Mouse (Mus musculus) left cerebral cortex, adult 8-10 months (tissue): ENCODE results near the gene Scel. TPM values are rescaled to one million over a fixed set of nuclear protein-coding genes. Genes with fewer than 3 reads are reported as not detected.

Source experiments
- DNase-seq, 2 experiments: peaks; one replicate each; pipeline ENCODE4 v3.0.0; 2022; ENCODE audit warnings: low spot score in 2 of 2
- microRNA-seq, 2 experiments: library from miRNA; unstranded; fragments of <30 nt; microRNA quantifications; one replicate each; pipeline ENCODE4 v1.2.0; 2022
- total RNA-seq, 4 experiments: library from RNA; stranded (reverse); gene quantifications; 2 replicates each; pipeline ENCODE4 v1.2.4; 2022

Gene Scel
- total RNA-seq, 4 experiments from 2014 or later, result 1.2 to 1.5 (median 1.4) TPM

- peak; percentile 87 to 88 for DNase-seq
Observed at GRCm38 (mm10) chr14:103649896-103650334, 136.8 kb downstream of the Scel start, which contains the start of gene Slain1. TSS of gene Slain1 (plus strand) at chr14:103650228.

- peak; percentile 62 to 75 for DNase-seq
Observed at GRCm38 (mm10) chr14:103650413-103651101, 137.4 kb downstream of the Scel start.

DNA sequence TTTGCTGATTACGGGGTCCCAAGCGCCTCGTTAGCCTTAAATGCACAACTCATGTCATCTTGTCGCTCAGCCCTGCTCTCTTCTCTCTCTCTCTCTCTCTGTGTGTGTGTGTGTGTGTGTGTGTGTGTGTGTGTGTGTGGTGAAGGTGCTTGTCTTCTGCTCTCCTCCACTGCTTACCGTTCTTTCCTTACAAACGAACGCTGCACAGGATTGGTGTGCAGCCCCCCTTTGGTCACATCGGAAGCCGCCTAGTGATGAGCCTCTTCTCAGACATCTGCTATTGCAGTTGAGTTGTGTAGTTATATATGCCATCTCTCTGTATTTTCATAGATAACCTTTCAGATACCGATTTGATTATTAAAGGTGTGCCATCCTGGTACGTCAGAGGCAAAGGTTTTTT, 138.0 kb downstream of the Scel start:
- no peak for DNase-seq

DNA sequence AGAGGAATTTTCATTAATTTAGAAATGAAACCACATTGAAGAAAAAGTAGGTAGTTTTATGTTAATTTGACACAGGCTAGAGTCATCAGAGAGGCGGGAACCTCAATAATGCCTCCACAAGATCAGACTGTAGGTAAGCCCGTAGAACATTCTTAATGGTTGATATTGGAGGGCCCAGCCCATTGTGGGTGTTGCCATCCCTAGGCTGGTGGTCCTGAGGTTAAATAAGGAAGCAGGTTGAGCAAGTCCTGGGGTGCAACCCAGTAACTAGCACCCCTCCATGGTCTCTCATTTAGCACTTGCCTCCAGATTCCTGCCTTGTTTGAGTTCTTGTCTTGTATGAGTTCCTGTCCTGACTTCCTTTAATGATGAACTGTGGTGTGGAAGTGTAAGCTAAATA, 138.4 kb downstream of the Scel start:
- DNase-seq, result no peak

- DNase-seq, result no peak
Observed at GRCm38 (mm10) chr14:103652524-103652923, 139.4 kb downstream of the Scel start.

GRCm38 (mm10) chr14:103653800-103654199, 140.7 kb downstream of the Scel start:
- DNase-seq, result no peak

- no peak for DNase-seq
Observed at GRCm38 (mm10) chr14:103655448-103655847, 142.3 kb downstream of the Scel start.

DNA sequence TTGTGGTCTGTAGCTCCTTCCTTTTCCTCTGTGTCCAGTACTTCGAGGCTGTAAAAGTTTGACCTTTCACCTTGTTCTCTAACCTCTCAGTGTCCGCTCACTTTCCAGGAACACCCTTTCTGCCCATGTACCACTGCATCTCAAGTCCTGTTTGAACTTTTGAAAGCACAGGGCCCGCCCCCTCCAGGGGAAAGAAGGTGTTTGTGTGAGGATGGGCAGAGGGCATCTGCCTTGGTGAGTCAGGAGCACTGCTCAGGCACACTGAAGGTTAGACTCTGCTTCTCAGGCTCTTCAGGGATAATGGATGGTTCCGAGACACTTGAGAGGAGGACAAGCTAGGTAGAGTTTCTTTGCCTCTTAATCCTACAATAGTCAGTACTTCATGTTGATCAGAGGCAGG, 144.7 kb downstream of the Scel start:
- no peak for DNase-seq

Small RNAs within 50 kb of the gene (microRNA-seq; reads per million reads assigned to microRNA genes)
- gene Gm22877, result 0 to 0.84 reads per million in 2 experiments

Other genes starting within 250 kb of the Scel start
- 100 to 1,000 TPM; 148 to 173 (median 158) TPM for gene Mycbp2, start 166.5 kb upstream of the Scel start, total RNA-seq
- 10 to 100 TPM; 51.1 to 62.7 (median 58.6) TPM for gene Slain1, start 136.9 kb downstream of the Scel start, total RNA-seq